Mouse (Mus musculus): ENCODE results near the gene Prg4.

DNA sequence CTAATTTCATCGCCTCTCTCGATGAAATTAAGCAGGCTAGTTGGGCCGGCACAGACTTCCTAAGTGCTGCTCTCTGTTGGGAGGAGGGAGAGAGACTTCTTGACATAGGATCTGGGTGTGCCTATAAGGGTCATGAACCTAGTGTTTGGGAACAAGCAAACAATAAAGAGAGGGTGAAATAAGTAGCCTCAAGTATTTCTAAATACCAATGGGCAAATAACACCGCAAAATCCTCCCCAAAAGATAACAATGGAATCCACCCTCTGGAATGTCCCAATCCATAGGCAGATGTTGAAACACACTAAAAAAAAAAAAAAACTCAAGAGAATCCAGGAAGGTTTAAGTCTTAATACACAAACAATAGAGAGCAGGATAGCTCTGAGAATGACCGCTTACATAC, 2.9 kb downstream of the Prg4 start:
- TF ChIP-seq CTCF (IDR thresholded peaks at IDR 0.05; ENCODE audit: low read depth) (no peak), EP300 (optimal IDR thresholded peaks at IDR 0.05) (no peak)

Data from stomach, postnatal 0 days (tissue).